Mouse (Mus musculus) macrophage (primary cell): ENCODE measurements around the gene BC147527. TPM values are rescaled to one million over a fixed set of nuclear protein-coding genes. Genes with fewer than 3 reads are reported as not detected.

ENCODE experiments used
- polyA plus RNA-seq: library from polyadenylated mRNA; stranded (reverse); fragments of 250-400 nt; gene quantifications from 3 replicates; pipeline ENCODE4 v1.2.4, GENCODE M21; 2018; ENCODE audit warnings: inconsistent platforms

The BC147527 gene
- polyA plus RNA-seq, 1 experiment from 2014 or later: 7.1 TPM

Other genes with a start within 250 kb of the BC147527 start
- gene Gm21188, start 248.2 kb upstream of the BC147527 start, polyA plus RNA-seq: 162 to 309 TPM (median 224 TPM) in 3 replicates
- gene Gm20767, start 160.1 kb upstream of the BC147527 start, polyA plus RNA-seq: not detected in 3 replicates
- not detected in 3 replicates for gene Gm21818, start 128.0 kb upstream of the BC147527 start, polyA plus RNA-seq
- gene Gm21762, start 84.4 kb upstream of the BC147527 start, polyA plus RNA-seq: 0.60 TPM in 1 of 3 replicates, not detected in the others
- not detected in 3 replicates for gene Gm21731, start 61.3 kb upstream of the BC147527 start, polyA plus RNA-seq
- not detected in 3 replicates for gene AF067061, start 37.3 kb upstream of the BC147527 start, polyA plus RNA-seq
- not detected in 3 replicates for gene Tcstv3, start 16.5 kb downstream of the BC147527 start, polyA plus RNA-seq